Mouse (Mus musculus) kidney, adult 2 months (tissue): Measurements from ENCODE around the gene Zfp386. TPM values are rescaled to one million over a fixed set of nuclear protein-coding genes. Genes with fewer than 3 reads are reported as not detected.

Experiments used
- DNase-seq: peaks from one replicate; pipeline ENCODE4 v3.0.0; 2021
- H3K27ac ChIP-seq: fragments of 200-500 bp; 2 replicates; pipeline ENCODE4 v1.5.1; 2012; ENCODE audit warnings: low read depth, low read length, control low read depth, inconsistent platforms; ENCODE audit not compliant: insufficient read depth
- H3K27me3 ChIP-seq: fragments of 200-500 bp; replicated peaks from 2 replicates; pipeline ENCODE4 v1.6.1; 2012; ENCODE audit warnings: mild to moderate bottlenecking, moderate library complexity, low read length, inconsistent platforms; ENCODE audit not compliant: control insufficient read depth, insufficient read depth
- H3K36me3 ChIP-seq: fragments of 200-500 bp; 2 replicates; pipeline ENCODE4 v1.6.1; 2012; ENCODE audit warnings: mild to moderate bottlenecking, moderate library complexity, low read length, inconsistent platforms; ENCODE audit not compliant: control insufficient read depth, insufficient read depth
- H3K4me1 ChIP-seq: fragments of 200-500 bp; 2 replicates; pipeline ENCODE4 v1.6.1; 2011; ENCODE audit warnings: low read length; ENCODE audit not compliant: control insufficient read depth, insufficient read depth
- H3K4me3 ChIP-seq: fragments of 200-500 bp; 2 replicates; pipeline ENCODE4 v1.5.1; 2011; ENCODE audit warnings: mild to moderate bottlenecking, low read depth, low read length, control low read depth; ENCODE audit not compliant: insufficient read depth
- CTCF ChIP-seq: fragments of 200-500 bp; conservative IDR thresholded peaks from 2 replicates; pipeline ENCODE4 v1.5.1; 2011; ENCODE audit warnings: low read depth, mild to moderate bottlenecking, control low read depth, low read length, moderate library complexity, mixed read lengths; ENCODE audit not compliant: insufficient read depth, insufficient read length
- POLR2A ChIP-seq: fragments of 200-500 bp; IDR thresholded peaks from one replicate; pipeline ENCODE4 v1.6.1; 2011; ENCODE audit warnings: low read depth, low read length, control low read depth
- whole genome bisulfite sequencing: fragments of 180-500 bp; shearing (Covaris S2); methylation state at CpG from one replicate; pipeline ENCODE4 v1.1.7; 2018; 5-methylcytosine and 5-hydroxymethylcytosine counted together
- polyA plus RNA-seq: library from polyadenylated mRNA; depleted of rRNA; stranded (reverse); fragments of >200 nt; gene quantifications from 2 replicates; pipeline ENCODE4 v1.2.3, GENCODE M21; 2012

Gene Zfp386
- polyA plus RNA-seq, 1 experiment = 6.6 TPM

DNA sequence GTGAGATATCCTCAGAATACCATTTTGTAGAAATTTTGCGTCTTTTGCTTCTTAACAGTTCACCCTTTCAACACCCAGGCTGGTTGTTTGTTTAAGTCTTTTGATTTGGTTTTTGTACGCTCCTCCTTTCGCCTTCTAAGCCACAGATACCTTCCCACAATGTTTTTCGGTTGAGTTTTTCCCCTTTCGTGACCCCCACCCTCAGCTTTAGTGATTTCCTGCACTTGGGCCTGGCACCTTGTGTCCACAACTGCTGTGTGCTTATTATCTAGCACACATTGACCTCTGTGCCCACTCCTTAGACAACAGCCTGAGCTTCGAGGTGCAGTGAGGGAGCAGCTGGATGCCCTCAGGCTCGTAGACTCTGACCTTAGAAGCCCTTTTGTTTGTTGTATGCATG is 1.2 kb downstream of the Zfp386 start:
- H3K27me3 ChIP-seq = no peaks in the 10 kb centered on the region
- no peak for TF ChIP-seq POLR2A
- no peak for TF ChIP-seq CTCF

DNA sequence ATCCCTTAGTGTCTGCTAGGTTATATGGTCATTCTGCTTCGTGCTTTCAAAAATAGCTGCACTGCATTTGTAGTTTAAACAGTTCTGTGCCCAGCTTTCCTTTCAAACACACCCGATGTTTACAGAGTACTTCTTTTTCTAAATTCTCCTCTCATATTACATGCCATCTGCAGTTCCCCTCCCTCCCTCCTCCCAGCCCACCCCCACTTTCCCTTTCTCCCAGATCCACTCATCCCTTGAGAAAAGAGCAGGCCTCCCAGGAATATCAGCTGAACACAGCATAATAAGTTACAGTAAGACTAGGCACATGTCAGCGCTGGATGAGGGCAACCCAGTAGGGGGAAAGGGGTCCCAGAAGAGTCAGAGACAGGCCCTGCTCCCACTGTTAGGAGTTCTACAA is 1.7 kb downstream of the Zfp386 start:
- Histone ChIP-seq H3K4me1 (peaks cover 4% of the 10 kb centered on the region), H3K36me3 (no peaks in the 10 kb centered on the region), H3K27ac (no peak overlapping the region), H3K4me3 (no peak overlapping the region), H3K27me3 (no peaks in the 10 kb centered on the region)
- no peak for TF ChIP-seq POLR2A
- TF ChIP-seq CTCF = no peak
- DNase-seq = no peak
- WGBS = 58% methylated on average over 3 of the region's 3 CpGs

More for the DNA sequence above, 1.2 kb downstream of the Zfp386 start:
- Histone ChIP-seq H3K4me1 (peaks cover 4% of the 10 kb centered on the region), H3K36me3 (no peaks in the 10 kb centered on the region), H3K4me3 (no peak overlapping the region), H3K27ac (no peak overlapping the region)
- no peak for DNase-seq
- WGBS = 52% methylated on average over 7 of the region's 7 CpGs

DNA sequence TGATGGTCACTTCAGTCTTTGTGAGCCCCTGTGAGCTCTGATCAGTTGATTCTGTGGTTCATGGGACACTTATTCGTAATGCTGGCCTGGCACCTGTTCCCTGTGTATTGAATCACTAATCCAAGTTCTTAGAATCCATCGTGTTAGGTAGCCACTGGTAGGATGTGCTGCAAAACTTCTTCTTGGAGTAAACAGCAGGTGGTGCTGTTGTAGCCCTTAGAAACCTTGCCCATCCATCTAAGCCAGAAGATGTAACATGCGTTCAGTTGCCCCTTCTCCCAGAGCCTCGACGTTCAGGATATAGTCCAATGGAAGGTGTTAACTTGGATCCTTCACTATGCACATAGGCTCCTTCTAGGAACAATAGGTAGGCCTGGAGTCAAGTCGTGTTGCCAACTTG is 2.2 kb downstream of the Zfp386 start:
- Histone ChIP-seq H3K36me3 (peaks cover 3% of the 10 kb centered on the region; the same call in 1 of the 2 replicates), H3K4me1 (peaks cover 4% of the 10 kb centered on the region), H3K27me3 (no peaks in the 10 kb centered on the region), H3K27ac (no peak overlapping the region), H3K4me3 (no peak overlapping the region)
- peak; percentile 43 for TF ChIP-seq CTCF
- no peak for TF ChIP-seq POLR2A
- DNase-seq = peak; percentile 24
- 65% methylated on average over 6 of the region's 6 CpGs for whole genome bisulfite sequencing

DNA sequence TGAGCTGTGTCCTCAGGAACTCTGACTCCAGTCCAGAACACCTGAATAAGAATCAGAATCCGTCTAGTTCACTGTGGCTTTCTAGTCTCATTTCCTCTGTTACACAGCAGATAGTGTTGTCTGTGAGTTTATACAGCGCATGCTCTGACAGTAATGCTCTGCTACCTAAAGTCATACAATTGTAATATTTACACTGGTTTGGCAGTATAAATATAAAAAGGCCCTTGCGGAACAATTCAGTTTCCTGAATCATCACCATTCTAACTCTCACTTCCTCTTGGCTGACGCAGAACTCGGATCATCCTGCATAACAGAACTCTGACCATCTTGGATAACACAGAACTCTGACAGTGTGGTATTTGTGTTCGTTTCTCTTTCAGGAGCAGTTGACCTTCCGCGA is 6.8 kb downstream of the Zfp386 start:
- WGBS = 76% methylated on average over 8 of the region's 8 CpGs
- H3K4me3 ChIP-seq = no peak overlapping the region
- H3K4me1 ChIP-seq = no peaks in the 10 kb centered on the region
- H3K27me3 ChIP-seq = no peaks in the 10 kb centered on the region
- DNase-seq = no peak
- H3K27ac ChIP-seq = no peak overlapping the region
- no peak for TF ChIP-seq CTCF
- no peak for TF ChIP-seq POLR2A
- peaks cover 24% of the 10 kb centered on the region for H3K36me3 ChIP-seq

DNA sequence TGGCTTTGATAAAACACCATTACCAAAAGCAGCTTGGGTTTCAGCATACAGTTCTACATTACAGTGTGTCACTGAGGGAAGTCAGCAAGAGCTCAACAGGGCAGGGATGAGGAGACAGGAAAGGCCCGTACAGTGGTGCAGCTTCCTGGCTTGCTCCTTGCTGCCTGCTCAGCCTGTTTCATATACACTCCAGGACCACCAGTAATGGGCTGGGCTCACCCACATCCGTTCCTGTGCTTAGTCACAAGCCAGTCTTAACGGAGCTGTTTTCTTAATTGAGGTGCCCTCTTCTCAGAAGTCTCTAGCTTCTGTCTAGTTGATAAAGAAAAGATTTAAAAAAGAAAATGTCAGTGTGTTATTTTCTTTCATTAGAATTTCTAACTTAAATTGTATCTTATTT is 8.6 kb downstream of the Zfp386 start:
- Histone ChIP-seq H3K27me3 (no peaks in the 10 kb centered on the region), H3K4me1 (no peaks in the 10 kb centered on the region), H3K4me3 (no peak overlapping the region), H3K36me3 (peaks cover 35% of the 10 kb centered on the region), H3K27ac (no peak overlapping the region)
- no peak for DNase-seq
- TF ChIP-seq CTCF (no peak), POLR2A (no peak)
- 96% methylated on average over 3 of the region's 3 CpGs for WGBS

DNA sequence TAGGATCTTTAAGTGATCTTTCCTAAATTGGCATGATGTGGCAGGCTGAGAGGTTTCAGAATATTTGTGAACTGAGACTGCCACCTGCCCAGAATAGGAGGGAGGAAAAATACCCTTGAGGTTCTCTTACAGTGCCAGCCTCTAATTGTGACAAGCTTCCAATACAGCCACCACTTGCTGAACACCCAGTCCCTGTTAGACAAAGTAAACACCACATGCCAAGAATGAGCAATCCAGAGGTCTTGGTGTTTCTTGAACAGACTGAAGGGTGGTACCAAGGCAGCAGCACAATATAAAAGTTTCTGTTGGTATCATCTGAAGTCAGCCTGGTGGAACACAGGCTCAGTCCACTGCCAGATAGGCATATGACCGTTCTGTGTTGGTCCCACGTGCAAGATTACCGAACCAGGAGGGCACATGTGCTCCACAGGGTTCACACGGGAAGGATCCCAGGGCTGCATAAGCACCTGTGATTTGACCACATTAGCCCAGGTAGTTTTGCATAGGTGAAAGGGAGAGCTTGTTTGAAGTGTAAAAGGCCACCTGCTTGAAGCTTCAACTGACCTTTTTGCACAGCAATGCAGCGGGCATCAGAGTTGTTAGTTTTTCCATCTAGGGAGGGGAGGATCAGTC is 14.2 kb downstream of the Zfp386 start:
- H3K36me3 ChIP-seq = peaks cover 28% of the 10 kb centered on the region
- no peaks in the 10 kb centered on the region for H3K4me1 ChIP-seq
- H3K4me3 ChIP-seq = no peak overlapping the region
- no peak overlapping the region for H3K27ac ChIP-seq
- TF ChIP-seq CTCF = no peak
- TF ChIP-seq POLR2A = no peak
- WGBS = 97% methylated on average over 5 of the region's 5 CpGs
- DNase-seq = no peak
- H3K27me3 ChIP-seq = no peaks in the 10 kb centered on the region

DNA sequence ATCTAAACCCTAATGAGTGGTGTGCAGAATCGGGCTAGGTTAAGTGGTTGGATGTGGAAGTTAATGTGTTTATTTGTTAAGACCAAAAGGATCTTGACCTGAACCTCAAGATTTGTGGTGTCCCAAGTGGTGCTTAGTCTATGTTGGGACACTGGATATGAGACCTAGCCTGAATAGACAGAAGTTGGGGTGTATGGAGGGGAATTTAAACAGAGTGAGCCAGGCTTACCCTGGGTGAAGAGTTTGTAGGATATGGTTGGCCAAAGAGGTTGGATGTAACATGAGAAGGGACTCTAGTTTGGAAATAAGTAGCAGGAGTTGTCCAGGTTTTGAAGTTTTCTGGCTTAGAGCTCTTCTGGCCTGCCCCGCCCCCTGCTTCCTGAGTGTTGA is 14.7 kb downstream of the Zfp386 start:
- WGBS = 100% methylated on average over 2 of the region's 2 CpGs
- no peaks in the 10 kb centered on the region for H3K4me1 ChIP-seq

More for the DNA sequence above, 14.7 kb downstream of the Zfp386 start:
- Histone ChIP-seq H3K36me3 (peaks cover 23% of the 10 kb centered on the region), H3K27ac (no peak overlapping the region), H3K4me3 (no peak overlapping the region), H3K27me3 (no peaks in the 10 kb centered on the region)
- no peak for TF ChIP-seq POLR2A
- TF ChIP-seq CTCF = no peak
- DNase-seq = no peak
